Mouse (Mus musculus): ENCODE data around the gene Pcdh7. TPM values are rescaled to one million over a fixed set of nuclear protein-coding genes. Genes with fewer than 3 reads are reported as not detected.
A peak's percentile ranks its signal among the peaks of the same experiment; 100 is the strongest.

The Pcdh7 gene
- polyA plus RNA-seq, 1 experiment from 2014 or later: 14.0 TPM

DNA sequence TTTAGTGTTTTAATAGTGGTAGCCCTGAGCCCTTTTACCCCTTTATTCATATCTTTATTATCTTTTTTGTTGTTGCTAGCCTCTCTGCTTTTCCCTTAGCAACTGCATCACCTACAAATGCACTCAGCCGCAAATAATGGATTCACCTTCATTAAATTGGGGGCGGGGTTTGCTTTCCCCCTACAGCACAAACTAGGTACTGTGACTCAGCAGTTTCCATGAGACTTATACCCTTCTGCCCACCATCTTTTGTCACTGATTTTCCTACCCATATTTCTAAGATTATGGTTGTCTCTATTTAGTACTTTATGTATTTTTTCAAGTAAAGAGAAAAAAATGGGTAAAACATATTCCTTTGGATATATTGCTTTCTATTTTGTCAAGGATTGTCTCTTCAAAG is 56.7 kb downstream of the Pcdh7 start:
- WGBS: 75% methylated on average over 2 of the region's 2 CpGs
- Histone ChIP-seq H3K27me3 (replicated peaks; ENCODE audit: control insufficient read depth, insufficient read depth, low read length) (no peaks in the 10 kb centered on the region), H3K27ac (replicated peaks; ENCODE audit: low read depth, low read length) (no peak overlapping the region), H3K4me1 (ENCODE audit: control insufficient read depth, insufficient read depth, low read length) (no peaks in the 10 kb centered on the region), H3K9ac (ENCODE audit: low read depth, low read length) (no peak overlapping the region), H3K4me2 (ENCODE audit: low read depth, low read length) (no peak overlapping the region), H3K4me3 (ENCODE audit: low read depth, low read length) (no peak overlapping the region), H3K36me3 (ENCODE audit: control insufficient read depth, insufficient read depth, low read length) (no peaks in the 10 kb centered on the region), H3K9me3 (ENCODE audit: control insufficient read depth, low read length) (no peaks in the 10 kb centered on the region)
- DNase-seq (ENCODE audit: low spot score) (no peak), ATAC-seq (ENCODE audit: low read depth) (no peak)

DNA sequence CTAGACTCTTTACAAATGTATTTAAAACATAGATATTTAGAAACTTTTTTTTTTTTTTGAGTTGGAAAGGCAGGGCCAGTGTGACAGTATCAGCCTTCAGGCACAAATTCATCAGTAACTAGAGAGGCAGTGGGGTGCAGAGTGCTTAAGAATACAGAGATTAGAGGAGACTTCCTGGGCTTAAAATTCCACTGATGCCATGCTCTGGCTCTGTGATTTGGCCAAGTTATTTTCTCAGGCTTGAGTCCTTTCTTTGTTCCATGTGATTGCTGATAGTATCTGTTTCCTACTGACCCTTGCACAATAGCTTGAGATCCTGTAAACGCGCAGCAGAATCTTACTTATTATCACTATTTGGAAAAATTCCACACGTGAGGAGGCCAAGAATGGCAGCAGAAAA is 60.3 kb downstream of the Pcdh7 start:
- no peak overlapping the region for H3K4me3 ChIP-seq (ENCODE audit: low read depth, low read length)
- H3K9me3 ChIP-seq (ENCODE audit: control insufficient read depth, low read length): no peaks in the 10 kb centered on the region
- H3K4me1 ChIP-seq (ENCODE audit: control insufficient read depth, insufficient read depth, low read length): no peaks in the 10 kb centered on the region
- H3K36me3 ChIP-seq (ENCODE audit: control insufficient read depth, insufficient read depth, low read length): no peaks in the 10 kb centered on the region
- 36% methylated on average over 3 of the region's 3 CpGs for WGBS
- H3K27me3 ChIP-seq (replicated peaks; ENCODE audit: control insufficient read depth, insufficient read depth, low read length): no peaks in the 10 kb centered on the region
- H3K4me2 ChIP-seq (ENCODE audit: low read depth, low read length): no peak overlapping the region
- peak; percentile 65 for ATAC-seq (ENCODE audit: low read depth)
- peak; percentile 56 for DNase-seq (ENCODE audit: low spot score)
- H3K9ac ChIP-seq (ENCODE audit: low read depth, low read length): no peak overlapping the region
- H3K27ac ChIP-seq (replicated peaks; ENCODE audit: low read depth, low read length): no peak overlapping the region

DNA sequence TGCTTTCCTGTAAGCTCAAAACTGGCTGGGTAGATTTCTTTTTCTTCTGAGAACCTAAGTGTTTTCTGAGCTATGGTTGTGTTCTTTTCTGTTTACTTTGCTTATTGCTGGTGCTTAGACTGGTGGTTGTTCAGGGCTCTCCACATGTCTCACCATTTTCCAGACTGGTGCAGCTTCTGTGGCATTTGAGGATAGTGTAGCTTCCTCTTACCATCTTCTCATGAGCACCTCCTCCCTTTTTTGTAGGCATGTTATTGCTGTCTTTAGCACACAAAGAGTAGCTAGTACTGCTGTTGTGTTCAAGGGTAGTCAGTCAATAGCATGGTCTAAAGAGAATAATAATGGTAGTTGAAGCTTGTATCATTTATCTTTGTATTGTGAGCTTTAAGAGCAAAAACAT is 62.2 kb downstream of the Pcdh7 start:
- DNase-seq (ENCODE audit: low spot score): no peak
- H3K4me1 ChIP-seq (ENCODE audit: control insufficient read depth, insufficient read depth, low read length): no peaks in the 10 kb centered on the region
- no peak overlapping the region for H3K4me2 ChIP-seq (ENCODE audit: low read depth, low read length)
- no peak overlapping the region for H3K4me3 ChIP-seq (ENCODE audit: low read depth, low read length)
- no peaks in the 10 kb centered on the region for H3K9me3 ChIP-seq (ENCODE audit: control insufficient read depth, low read length)
- H3K9ac ChIP-seq (ENCODE audit: low read depth, low read length): no peak overlapping the region
- H3K27me3 ChIP-seq (replicated peaks; ENCODE audit: control insufficient read depth, insufficient read depth, low read length): no peaks in the 10 kb centered on the region
- H3K36me3 ChIP-seq (ENCODE audit: control insufficient read depth, insufficient read depth, low read length): no peaks in the 10 kb centered on the region
- no peak overlapping the region for H3K27ac ChIP-seq (replicated peaks; ENCODE audit: low read depth, low read length)
- no peak for ATAC-seq (ENCODE audit: low read depth)

DNA sequence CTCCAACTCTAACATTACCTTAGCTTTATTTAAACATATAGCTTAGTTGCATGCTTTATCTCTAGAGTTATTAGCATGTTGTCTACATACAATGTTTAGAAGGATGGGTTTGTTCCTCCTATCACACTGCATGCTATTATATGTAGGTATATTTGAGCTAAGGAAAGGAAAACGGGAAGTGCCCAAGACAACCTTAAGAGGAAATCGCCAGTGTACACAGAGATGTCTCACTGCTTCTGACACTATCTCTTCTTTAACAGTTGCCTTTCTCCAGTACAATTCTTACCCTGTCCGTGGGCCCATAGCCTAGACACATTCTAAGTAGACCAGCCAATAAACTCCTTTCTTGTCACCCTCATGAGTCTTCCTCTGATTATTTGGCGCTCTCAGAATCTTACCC is 62.8 kb downstream of the Pcdh7 start:
- Histone ChIP-seq H3K9ac (ENCODE audit: low read depth, low read length) (no peak overlapping the region), H3K36me3 (ENCODE audit: control insufficient read depth, insufficient read depth, low read length) (no peaks in the 10 kb centered on the region), H3K4me3 (ENCODE audit: low read depth, low read length) (no peak overlapping the region), H3K27ac (replicated peaks; ENCODE audit: low read depth, low read length) (no peak overlapping the region), H3K4me2 (ENCODE audit: low read depth, low read length) (no peak overlapping the region), H3K4me1 (ENCODE audit: control insufficient read depth, insufficient read depth, low read length) (no peaks in the 10 kb centered on the region), H3K27me3 (replicated peaks; ENCODE audit: control insufficient read depth, insufficient read depth, low read length) (no peaks in the 10 kb centered on the region), H3K9me3 (ENCODE audit: control insufficient read depth, low read length) (no peaks in the 10 kb centered on the region)
- DNase-seq (ENCODE audit: low spot score): no peak
- ATAC-seq (ENCODE audit: low read depth): no peak
- WGBS: 88% methylated on average over 4 of the region's 4 CpGs

DNA sequence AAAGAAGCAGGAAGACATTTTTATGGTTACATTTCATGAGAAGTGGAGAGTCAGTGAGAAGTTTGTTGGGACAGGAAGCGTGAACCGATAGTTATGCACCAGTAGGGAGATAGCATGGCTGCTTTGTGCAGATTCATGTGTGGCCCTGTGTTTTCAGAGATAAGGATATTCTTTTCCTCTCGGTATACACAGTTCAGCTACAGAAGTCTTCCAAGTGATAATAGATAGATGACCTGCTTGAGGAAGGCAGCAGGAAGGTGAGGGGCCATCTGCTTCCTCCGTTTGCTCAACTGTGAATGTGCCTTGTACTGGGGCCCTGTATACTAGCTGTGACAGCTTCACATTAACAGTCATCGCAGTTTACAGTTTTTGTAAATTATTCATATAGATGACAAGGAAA is 64.2 kb downstream of the Pcdh7 start:
- DNase-seq (ENCODE audit: low spot score) (no peak), ATAC-seq (ENCODE audit: low read depth) (no peak)
- H3K4me1 ChIP-seq (ENCODE audit: control insufficient read depth, insufficient read depth, low read length): no peaks in the 10 kb centered on the region
- no peak overlapping the region for H3K4me2 ChIP-seq (ENCODE audit: low read depth, low read length)
- 66% methylated on average over 5 of the region's 5 CpGs for WGBS
- no peaks in the 10 kb centered on the region for H3K9me3 ChIP-seq (ENCODE audit: control insufficient read depth, low read length)
- H3K4me3 ChIP-seq (ENCODE audit: low read depth, low read length): no peak overlapping the region
- no peak overlapping the region for H3K9ac ChIP-seq (ENCODE audit: low read depth, low read length)
- no peaks in the 10 kb centered on the region for H3K27me3 ChIP-seq (replicated peaks; ENCODE audit: control insufficient read depth, insufficient read depth, low read length)
- no peak overlapping the region for H3K27ac ChIP-seq (replicated peaks; ENCODE audit: low read depth, low read length)
- no peaks in the 10 kb centered on the region for H3K36me3 ChIP-seq (ENCODE audit: control insufficient read depth, insufficient read depth, low read length)

DNA sequence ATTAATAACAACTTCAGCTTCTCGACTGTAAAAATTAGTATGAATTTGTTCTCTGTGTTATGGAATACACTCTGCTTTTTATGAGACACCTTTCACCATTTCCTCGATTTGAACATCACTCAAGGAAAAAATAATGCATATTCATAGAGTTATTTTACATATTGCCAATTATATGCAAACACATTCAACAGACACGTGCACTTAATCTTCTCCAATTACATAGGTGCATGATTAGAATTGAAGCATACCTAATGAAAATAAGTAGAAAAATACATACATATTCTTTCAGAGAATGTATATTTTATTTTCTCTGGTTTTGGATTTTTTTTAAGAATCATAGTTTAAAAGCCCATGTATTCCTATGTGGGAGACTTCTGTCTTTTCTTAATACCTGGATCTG is 64.8 kb downstream of the Pcdh7 start:
- Histone ChIP-seq H3K9me3 (ENCODE audit: control insufficient read depth, low read length) (no peaks in the 10 kb centered on the region), H3K36me3 (ENCODE audit: control insufficient read depth, insufficient read depth, low read length) (no peaks in the 10 kb centered on the region), H3K4me1 (ENCODE audit: control insufficient read depth, insufficient read depth, low read length) (no peaks in the 10 kb centered on the region), H3K9ac (ENCODE audit: low read depth, low read length) (no peak overlapping the region), H3K4me3 (ENCODE audit: low read depth, low read length) (no peak overlapping the region), H3K27me3 (replicated peaks; ENCODE audit: control insufficient read depth, insufficient read depth, low read length) (no peaks in the 10 kb centered on the region), H3K4me2 (ENCODE audit: low read depth, low read length) (no peak overlapping the region), H3K27ac (replicated peaks; ENCODE audit: low read depth, low read length) (no peak overlapping the region)
- WGBS: 71% methylated on average over 3 of the region's 3 CpGs
- no peak for DNase-seq (ENCODE audit: low spot score)
- no peak for ATAC-seq (ENCODE audit: low read depth)

DNA sequence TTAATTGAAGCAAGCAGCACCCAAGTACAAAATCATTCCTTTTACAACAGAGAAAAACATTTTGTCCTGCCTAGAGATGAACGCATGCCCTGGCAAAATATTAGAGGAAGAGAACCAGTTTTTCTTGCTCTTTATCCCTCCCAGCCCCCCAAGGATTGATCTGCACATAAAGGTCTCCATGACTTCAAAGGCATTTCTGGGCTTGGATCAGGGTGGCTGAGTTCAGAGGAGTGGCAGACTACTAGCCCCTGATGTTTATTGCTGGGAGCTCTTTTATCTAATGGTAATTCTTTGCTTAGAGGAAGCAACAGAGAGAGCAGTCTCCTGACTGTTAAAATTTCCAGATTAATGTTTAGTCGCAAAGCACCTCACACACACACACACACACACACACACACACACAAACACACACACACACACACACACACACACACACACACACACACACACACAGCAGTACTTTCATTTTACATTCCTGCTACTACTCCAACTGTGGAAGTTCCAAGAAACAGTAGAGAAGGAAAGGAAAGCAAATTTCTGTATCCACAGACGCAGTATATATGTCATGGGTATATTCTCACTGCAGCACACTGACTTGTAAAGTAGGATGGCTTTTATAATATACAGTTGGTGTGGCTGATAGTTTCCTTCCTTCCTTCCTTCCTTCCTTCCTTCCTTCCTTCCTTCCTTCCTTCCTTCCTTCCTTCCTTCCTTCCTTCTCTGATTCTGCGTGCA is 71.2 kb downstream of the Pcdh7 start:
- no peaks in the 10 kb centered on the region for H3K4me1 ChIP-seq (ENCODE audit: control insufficient read depth, insufficient read depth, low read length)
- 58% methylated on average over 4 of the region's 4 CpGs for WGBS
- ATAC-seq (ENCODE audit: low read depth): peak; percentile 41; the same call in 1 of the 2 replicates

DNA sequence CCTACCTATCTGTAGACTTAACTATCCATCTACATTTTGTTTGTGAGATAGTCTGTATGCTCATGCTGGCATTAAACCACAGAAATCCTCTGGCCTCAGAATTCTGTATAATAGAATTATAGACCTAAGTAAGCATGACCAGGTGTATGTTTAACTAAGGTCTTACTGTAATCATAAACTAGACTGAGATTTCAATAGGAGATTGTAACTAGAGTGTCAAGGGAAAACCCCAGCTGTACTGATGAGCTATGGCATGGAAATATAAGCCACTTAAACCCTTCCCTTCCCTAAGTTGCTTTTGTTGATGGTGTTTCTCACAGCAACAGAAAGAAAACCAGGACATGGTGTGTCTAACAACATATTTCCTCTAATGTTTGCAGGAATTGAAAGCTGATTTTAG is 78.6 kb downstream of the Pcdh7 start:
- Histone ChIP-seq H3K27ac (replicated peaks; ENCODE audit: low read depth, low read length) (no peak overlapping the region), H3K27me3 (replicated peaks; ENCODE audit: control insufficient read depth, insufficient read depth, low read length) (no peaks in the 10 kb centered on the region), H3K9ac (ENCODE audit: low read depth, low read length) (no peak overlapping the region), H3K9me3 (ENCODE audit: control insufficient read depth, low read length) (no peaks in the 10 kb centered on the region), H3K4me2 (ENCODE audit: low read depth, low read length) (no peak overlapping the region), H3K36me3 (ENCODE audit: control insufficient read depth, insufficient read depth, low read length) (no peaks in the 10 kb centered on the region), H3K4me1 (ENCODE audit: control insufficient read depth, insufficient read depth, low read length) (no peaks in the 10 kb centered on the region), H3K4me3 (ENCODE audit: low read depth, low read length) (no peak overlapping the region)
- ATAC-seq (ENCODE audit: low read depth) (peak; percentile 70; the same call in 1 of the 2 replicates), DNase-seq (ENCODE audit: low spot score) (no peak)

More for the DNA sequence above, 71.2 kb downstream of the Pcdh7 start:
- no peak overlapping the region for H3K27ac ChIP-seq (replicated peaks; ENCODE audit: low read depth, low read length)
- peak; percentile 63 for DNase-seq (ENCODE audit: low spot score)
- H3K9me3 ChIP-seq (ENCODE audit: control insufficient read depth, low read length): no peaks in the 10 kb centered on the region
- H3K27me3 ChIP-seq (replicated peaks; ENCODE audit: control insufficient read depth, insufficient read depth, low read length): no peaks in the 10 kb centered on the region
- H3K36me3 ChIP-seq (ENCODE audit: control insufficient read depth, insufficient read depth, low read length): no peaks in the 10 kb centered on the region
- no peak overlapping the region for H3K9ac ChIP-seq (ENCODE audit: low read depth, low read length)
- H3K4me3 ChIP-seq (ENCODE audit: low read depth, low read length): no peak overlapping the region
- no peak overlapping the region for H3K4me2 ChIP-seq (ENCODE audit: low read depth, low read length)

DNA sequence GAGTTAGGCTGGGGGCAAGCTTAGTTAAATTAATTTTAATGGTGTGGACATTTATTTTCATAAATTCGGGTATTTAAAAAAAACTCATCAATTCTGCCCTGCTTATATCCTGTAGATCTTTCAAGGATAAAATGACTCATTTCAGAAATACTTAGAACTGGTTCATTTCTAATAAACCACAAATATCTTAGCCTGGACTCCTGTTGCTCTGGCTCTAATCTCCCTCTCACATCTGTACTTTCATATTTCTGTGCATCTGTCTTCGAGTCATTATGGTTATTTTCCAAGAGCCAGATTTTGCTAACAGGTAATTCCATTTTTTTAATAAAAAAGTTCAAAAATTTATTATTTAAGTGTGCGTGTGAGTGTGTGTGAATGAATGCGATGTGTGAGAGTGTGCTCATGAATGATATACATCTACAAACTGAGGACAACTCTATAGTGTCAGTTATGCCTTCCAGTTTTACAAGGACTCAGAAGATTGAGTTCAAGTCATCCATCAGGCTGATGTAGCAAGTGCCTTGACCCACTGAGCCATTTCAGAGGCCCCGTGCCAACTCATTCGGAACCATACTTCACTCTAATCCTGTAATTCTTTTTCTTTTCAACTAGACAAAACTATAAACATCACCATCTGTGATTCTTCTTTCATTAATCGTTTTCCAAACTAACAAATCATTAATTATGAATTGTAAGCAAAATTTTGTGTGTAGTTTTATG is 80.3 kb downstream of the Pcdh7 start:
- no peak overlapping the region for H3K27ac ChIP-seq (replicated peaks; ENCODE audit: low read depth, low read length)
- 76% methylated on average over 7 of the region's 7 CpGs for WGBS
- no peaks in the 10 kb centered on the region for H3K36me3 ChIP-seq (ENCODE audit: control insufficient read depth, insufficient read depth, low read length)
- H3K4me3 ChIP-seq (ENCODE audit: low read depth, low read length): no peak overlapping the region
- DNase-seq (ENCODE audit: low spot score) (no peak), ATAC-seq (ENCODE audit: low read depth) (no peak)
- no peaks in the 10 kb centered on the region for H3K9me3 ChIP-seq (ENCODE audit: control insufficient read depth, low read length)
- H3K9ac ChIP-seq (ENCODE audit: low read depth, low read length): no peak overlapping the region
- H3K27me3 ChIP-seq (replicated peaks; ENCODE audit: control insufficient read depth, insufficient read depth, low read length): no peaks in the 10 kb centered on the region
- no peak overlapping the region for H3K4me2 ChIP-seq (ENCODE audit: low read depth, low read length)
- no peaks in the 10 kb centered on the region for H3K4me1 ChIP-seq (ENCODE audit: control insufficient read depth, insufficient read depth, low read length)

Data from embryonic facial prominence, embryonic 14.5 days (tissue).